24 mouse cellular contexts compared by ENCODE assay signal in genomic region chr5:36326057-36327010, GRCm38 (mm10).
DNase-seq lines count a peak whose midpoint lies in the region; ATAC-seq and TF ChIP-seq lines count a peak whose summit lies in the region.
"Had no signal": no experiment of that assay in that cellular context is flagged by ENCODE, and none has a peak within 500 bp of the region (broad histone marks: within the 10 kb centered on the region; RNA-seq: fewer than 3 reads in every experiment).

No protein-coding gene starts in this region.

- peaks cover 42% of the 10 kb centered on the region for H3K4me1 ChIP-seq in forebrain, embryonic 10.5 days
- no peaks in the 10 kb centered on the region for H3K4me1 ChIP-seq in forebrain, postnatal 0 days (ENCODE audit: insufficient read depth)
- peaks cover 15% of the 10 kb centered on the region for H3K4me1 ChIP-seq in thymus, adult 2 months (replicated peaks; ENCODE audit: control insufficient read depth, insufficient read depth, low read length)

- no peaks in the 10 kb centered on the region for H3K27me3 ChIP-seq in forebrain, embryonic 10.5 days (ENCODE audit: poor library complexity, severe bottlenecking)
- H3K27me3 ChIP-seq in forebrain, postnatal 0 days (ENCODE audit: insufficient read depth, low read length) = no peaks in the 10 kb centered on the region
- H3K27me3 ChIP-seq in thymus, adult 2 months (ENCODE audit: control insufficient read depth, insufficient read depth, low read length) = no peaks in the 10 kb centered on the region
- H3K27me3 ChIP-seq: embryonic facial prominence, embryonic 15.5 days; hindbrain, embryonic 15.5 days; midbrain, embryonic 13.5 days had no signal

- DNase-seq in forebrain, embryonic 10.5 days (ENCODE audit: extremely low spot score, low spot score) = no peak
- no peak for DNase-seq in forebrain, postnatal 0 days
- peak; percentile 15 for DNase-seq in thymus, adult 2 months
- no peak for DNase-seq in thymus, adult 18-20 months
- no peak for DNase-seq in urinary bladder, adult 2 months (ENCODE audit: low spot score)
- no peak for DNase-seq in cerebellum, adult 9-10 months
- no peak for DNase-seq in adrenal gland, postnatal 25 days
- DNase-seq: cerebellum, adult 11 months; gastrocnemius, postnatal 25 days; heart, postnatal 10 days; kidney, adult 8-10 months; kidney, postnatal 36 days; layer of hippocampus, adult 9-11 months; liver; lung, adult 18-20 months; lung, postnatal 36 days; retina, postnatal 1 day; right cerebral cortex, postnatal 4 days had no signal

- no peak overlapping the region for H3K9ac ChIP-seq in forebrain, postnatal 0 days
- H3K9ac ChIP-seq: embryonic facial prominence, embryonic 15.5 days; hindbrain, embryonic 15.5 days; midbrain, embryonic 13.5 days had no signal

- no peak overlapping the region for H3K4me3 ChIP-seq in forebrain, embryonic 10.5 days
- no peak overlapping the region for H3K4me3 ChIP-seq in forebrain, postnatal 0 days (ENCODE audit: low read depth, low read length)
- H3K4me3 ChIP-seq in thymus, adult 2 months (ENCODE audit: control insufficient read depth, insufficient read depth, low read length) = no peak overlapping the region
- H3K4me3 ChIP-seq: embryonic facial prominence, embryonic 15.5 days; heart, embryonic 10.5 days; hindbrain, embryonic 15.5 days; midbrain, embryonic 13.5 days had no signal

- ATAC-seq in forebrain, postnatal 0 days = no peak
- 0 out of 2 replicates have a peak, but pooled peaks have one; percentile 13 for ATAC-seq in granulocyte monocyte progenitor cell, adult 5-6 weeks (replicated peaks; ENCODE audit: poor library complexity, severe bottlenecking)
- ATAC-seq: midbrain, embryonic 13.5 days had no signal

- no peak overlapping the region for H3K4me2 ChIP-seq in forebrain, postnatal 0 days (ENCODE audit: low read depth)
- H3K4me2 ChIP-seq: embryonic facial prominence, embryonic 15.5 days; hindbrain, embryonic 15.5 days; midbrain, embryonic 13.5 days had no signal

- no peak for TF ChIP-seq CTCF in forebrain, postnatal 0 days (IDR thresholded peaks at IDR 0.05; ENCODE audit: low read depth)
- TF ChIP-seq CTCF in thymus, adult 2 months (IDR thresholded peaks at IDR 0.05; ENCODE audit: borderline replicate concordance, control insufficient read depth, extremely low read depth, insufficient read depth, low read length, poor library complexity) = no peak

- no peak for TF ChIP-seq POLR2A in thymus, adult 2 months (IDR thresholded peaks at IDR 0.05; ENCODE audit: control insufficient read depth, extremely low read depth, insufficient read depth, low read length, poor library complexity)

- H3K36me3 ChIP-seq in forebrain, embryonic 10.5 days (replicated peaks) = no peaks in the 10 kb centered on the region
- no peaks in the 10 kb centered on the region for H3K36me3 ChIP-seq in forebrain, postnatal 0 days (ENCODE audit: insufficient read depth)
- no peaks in the 10 kb centered on the region for H3K36me3 ChIP-seq in thymus, adult 2 months (ENCODE audit: control insufficient read depth, insufficient read depth, low read length)
- H3K36me3 ChIP-seq: embryonic facial prominence, embryonic 15.5 days; G1E; heart, embryonic 10.5 days; hindbrain, embryonic 15.5 days; midbrain, embryonic 13.5 days had no signal

- 83% methylated on average over 9 of the region's 9 CpGs for WGBS in forebrain, embryonic 10.5 days
- WGBS in forebrain, postnatal 0 days = 70% methylated on average over 9 of the region's 9 CpGs
- 79% methylated on average over 9 of the region's 9 CpGs for WGBS in thymus, adult 2 months

- H3K9me3 ChIP-seq in forebrain, embryonic 10.5 days = no peaks in the 10 kb centered on the region
- H3K9me3 ChIP-seq in forebrain, postnatal 0 days (ENCODE audit: low read length) = no peaks in the 10 kb centered on the region
- H3K9me3 ChIP-seq: embryonic facial prominence, embryonic 15.5 days; G1E; heart, embryonic 10.5 days; hindbrain, embryonic 15.5 days; midbrain, embryonic 13.5 days had no signal

- peak overlapping the region; percentile 9; the same call in 1 of the 2 replicates for H3K27ac ChIP-seq in forebrain, embryonic 10.5 days
- no peak overlapping the region for H3K27ac ChIP-seq in forebrain, postnatal 0 days (ENCODE audit: low read depth, low read length)
- H3K27ac ChIP-seq in thymus, adult 2 months (ENCODE audit: control insufficient read depth, insufficient read depth, low read length) = peak overlapping the region; percentile 59; the same call in 1 of the 2 replicates
- H3K27ac ChIP-seq: embryonic facial prominence, embryonic 15.5 days; heart, embryonic 10.5 days; hindbrain, embryonic 15.5 days; midbrain, embryonic 13.5 days had no signal
